In the genomic region with DNA sequence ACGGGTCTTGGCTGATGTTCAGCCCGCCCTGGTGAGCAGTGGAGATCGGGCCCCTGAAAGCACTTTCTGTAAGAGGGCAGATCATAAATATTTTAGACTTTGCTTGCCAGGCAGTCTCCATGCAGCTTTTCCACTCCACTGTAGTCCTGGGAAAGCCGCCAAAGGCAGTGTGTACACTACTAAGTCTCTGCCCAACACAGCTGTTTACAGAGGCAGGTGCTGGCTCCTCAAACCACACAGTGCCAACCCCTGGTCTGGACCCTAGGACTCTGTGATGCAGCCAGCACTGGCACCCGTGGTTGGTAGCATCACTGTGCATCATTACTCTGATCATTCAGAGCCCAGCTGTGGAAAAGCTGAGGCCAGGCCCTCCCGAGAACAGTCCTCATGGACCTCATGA, we compare ENCODE assay signal across 12 mouse cellular contexts.
DNase-seq lines count a peak whose midpoint lies in the region; ATAC-seq and TF ChIP-seq lines count a peak whose summit lies in the region.
"Had no signal": no experiment of that assay in that cellular context is flagged by ENCODE, and none has a peak within 500 bp of the region (broad histone marks: within the 10 kb centered on the region; RNA-seq: fewer than 3 reads in every experiment).

No protein-coding gene starts in this region.

- H3K4me2 ChIP-seq in heart, embryonic 11.5 days = no peak overlapping the region
- H3K4me2 ChIP-seq in midbrain, postnatal 0 days (ENCODE audit: low read depth, low read length, poor library complexity, severe bottlenecking) = no peak overlapping the region
- no peak overlapping the region for H3K4me2 ChIP-seq in midbrain, embryonic 13.5 days (replicated peaks)
- H3K4me2 ChIP-seq in neural tube, embryonic 15.5 days = no peak overlapping the region
- H3K4me2 ChIP-seq: embryonic facial prominence, embryonic 13.5 days had no signal

- no peaks in the 10 kb centered on the region for H3K4me1 ChIP-seq in heart, embryonic 11.5 days (ENCODE audit: control insufficient read depth, insufficient read depth, low read length)
- no peaks in the 10 kb centered on the region for H3K4me1 ChIP-seq in midbrain, postnatal 0 days (ENCODE audit: insufficient read depth, low read length)
- 0 out of 2 replicates have a peak, but pooled peaks cover 3% of the 10 kb centered on the region for H3K4me1 ChIP-seq in midbrain, embryonic 13.5 days (replicated peaks)
- no peaks in the 10 kb centered on the region; the same call in 1 of the 2 replicates for H3K4me1 ChIP-seq in neural tube, embryonic 15.5 days
- H3K4me1 ChIP-seq: embryonic facial prominence, embryonic 13.5 days had no signal

- no peaks in the 10 kb centered on the region for H3K27me3 ChIP-seq in heart, embryonic 11.5 days (ENCODE audit: control insufficient read depth, insufficient read depth, low read length)
- no peaks in the 10 kb centered on the region for H3K27me3 ChIP-seq in midbrain, postnatal 0 days (ENCODE audit: insufficient read depth, low read length)
- no peaks in the 10 kb centered on the region for H3K27me3 ChIP-seq in midbrain, embryonic 13.5 days
- H3K27me3 ChIP-seq in neural tube, embryonic 15.5 days (replicated peaks) = no peaks in the 10 kb centered on the region
- H3K27me3 ChIP-seq: CH12.LX; embryonic facial prominence, embryonic 13.5 days had no signal

- intact Hi-C loops in heart, postnatal 36 days (cut with DNase I) = loop anchor here (5.0 kb wide), 2 partner anchors 131 to 261 kb away; no protein-coding TSS in a partner anchor

- WGBS in heart, embryonic 11.5 days (ENCODE audit: insufficient replicate concordance) = 71% methylated on average over 6 of the region's 6 CpGs
- WGBS in midbrain, postnatal 0 days = 67% methylated on average over 6 of the region's 6 CpGs
- 81% methylated on average over 6 of the region's 6 CpGs for WGBS in midbrain, embryonic 13.5 days
- WGBS in neural tube, embryonic 15.5 days = 49% methylated on average over 6 of the region's 6 CpGs

- TF ChIP-seq CTCF in midbrain, postnatal 0 days (IDR thresholded peaks at IDR 0.05) = no peak

- DNase-seq in heart, adult 8-10 months (ENCODE audit: low spot score) = peak; percentile 8
- DNase-seq in midbrain, postnatal 0 days (ENCODE audit: low spot score) = peak; percentile 57
- DNase-seq in heart, postnatal 36 days = peak; percentile 8 to 22
- no peak for DNase-seq in cerebellum, adult 8-10 months
- DNase-seq in urinary bladder, adult 2 months (ENCODE audit: low spot score) = no peak
- DNase-seq: liver; right cerebral cortex, postnatal 14 days had no signal

- no peak overlapping the region for H3K9ac ChIP-seq in heart, embryonic 11.5 days (ENCODE audit: low read depth, low read length)
- H3K9ac ChIP-seq in midbrain, postnatal 0 days (replicated peaks; ENCODE audit: low read length, poor library complexity, severe bottlenecking) = no peak overlapping the region
- H3K9ac ChIP-seq in midbrain, embryonic 13.5 days (replicated peaks) = no peak overlapping the region
- no peak overlapping the region for H3K9ac ChIP-seq in neural tube, embryonic 15.5 days (replicated peaks)
- H3K9ac ChIP-seq: embryonic facial prominence, embryonic 13.5 days had no signal

- H3K27ac ChIP-seq in heart, embryonic 11.5 days (ENCODE audit: low read depth, low read length) = no peak overlapping the region
- H3K27ac ChIP-seq in midbrain, postnatal 0 days (ENCODE audit: low read depth, low read length) = no peak overlapping the region
- no peak overlapping the region for H3K27ac ChIP-seq in midbrain, embryonic 13.5 days
- H3K27ac ChIP-seq in neural tube, embryonic 15.5 days (replicated peaks) = no peak overlapping the region
- H3K27ac ChIP-seq: embryonic facial prominence, embryonic 13.5 days had no signal

- no peak overlapping the region for H3K4me3 ChIP-seq in heart, embryonic 11.5 days (ENCODE audit: low read depth, low read length)
- no peak overlapping the region for H3K4me3 ChIP-seq in midbrain, postnatal 0 days (ENCODE audit: low read depth, low read length)
- no peak overlapping the region for H3K4me3 ChIP-seq in midbrain, embryonic 13.5 days (replicated peaks)
- H3K4me3 ChIP-seq in neural tube, embryonic 15.5 days (replicated peaks) = no peak overlapping the region
- H3K4me3 ChIP-seq: embryonic facial prominence, embryonic 13.5 days had no signal

- ATAC-seq in heart, embryonic 11.5 days (replicated peaks; ENCODE audit: insufficient number of reproducible peaks, low FRiP score, low TSS enrichment) = no peak
- ATAC-seq in midbrain, postnatal 0 days (ENCODE audit: low FRiP score) = peak; percentile 47
- ATAC-seq in midbrain, embryonic 13.5 days = no peak
- 0 out of 2 replicates have a peak, but pooled peaks have one; percentile 59 for ATAC-seq in neural tube, embryonic 15.5 days (ENCODE audit: low FRiP score)

- H3K36me3 ChIP-seq in heart, embryonic 11.5 days (ENCODE audit: control insufficient read depth, insufficient read depth, low read length) = no peaks in the 10 kb centered on the region
- no peaks in the 10 kb centered on the region for H3K36me3 ChIP-seq in midbrain, postnatal 0 days (ENCODE audit: insufficient read depth, low read length)
- H3K36me3 ChIP-seq in midbrain, embryonic 13.5 days = no peaks in the 10 kb centered on the region
- no peaks in the 10 kb centered on the region for H3K36me3 ChIP-seq in neural tube, embryonic 15.5 days
- H3K36me3 ChIP-seq: embryonic facial prominence, embryonic 13.5 days had no signal

- H3K9me3 ChIP-seq in heart, embryonic 11.5 days (replicated peaks; ENCODE audit: control insufficient read depth, low read length) = no peaks in the 10 kb centered on the region
- no peaks in the 10 kb centered on the region for H3K9me3 ChIP-seq in midbrain, postnatal 0 days (ENCODE audit: low read length)
- no peaks in the 10 kb centered on the region for H3K9me3 ChIP-seq in midbrain, embryonic 13.5 days
- H3K9me3 ChIP-seq in neural tube, embryonic 15.5 days (replicated peaks) = no peaks in the 10 kb centered on the region
- H3K9me3 ChIP-seq: embryonic facial prominence, embryonic 13.5 days had no signal

Comparison
In these comparisons a context has a peak if more than half of its experiments do, and no peak if none do; other contexts are left out.
1. ATAC-seq: peak in midbrain, postnatal 0 days (single experiment) and neural tube, embryonic 15.5 days (single experiment); none in heart, embryonic 11.5 days (single experiment) and midbrain, embryonic 13.5 days (single experiment).
2. DNase-seq: peak in heart, adult 8-10 months (single experiment), midbrain, postnatal 0 days (single experiment) and heart, postnatal 36 days (2 of 2); none in cerebellum, adult 8-10 months (single experiment) and urinary bladder, adult 2 months (single experiment).